Mouse (Mus musculus) hindbrain, embryonic 13.5 days (tissue): ENCODE data around the gene Cir1. TPM values are rescaled to one million over a fixed set of nuclear protein-coding genes. Genes with fewer than 3 reads are reported as not detected.
A peak's percentile ranks its signal among the peaks of the same experiment; 100 is the strongest.

ENCODE experiments used
- ATAC-seq: fragments of 200-750 bp; cut with Nextera tagmentation; 2 replicates; pipeline ENCODE4 v1.8.0; 2017; ENCODE audit warnings: moderate TSS enrichment; ENCODE audit not compliant: low FRiP score
- H3K27ac ChIP-seq: fragments of 300-500 bp; sonication (generic); 2 replicates; pipeline ENCODE4 v1.5.1; 2015; ENCODE audit warnings: inconsistent platforms, mild to moderate bottlenecking, moderate library complexity
- H3K27me3 ChIP-seq: fragments of 300-500 bp; sonication (generic); 2 replicates; pipeline ENCODE4 v1.6.1; 2015; ENCODE audit warnings: mild to moderate bottlenecking, inconsistent platforms
- H3K36me3 ChIP-seq: fragments of 300-500 bp; sonication (generic); 2 replicates; pipeline ENCODE4 v1.6.1; 2015; ENCODE audit warnings: mild to moderate bottlenecking, inconsistent platforms
- H3K4me1 ChIP-seq: fragments of 300-500 bp; sonication (generic); replicated peaks from 2 replicates; pipeline ENCODE4 v1.6.1; 2015; ENCODE audit warnings: inconsistent platforms
- H3K4me2 ChIP-seq: fragments of 300-500 bp; sonication (generic); 2 replicates; pipeline ENCODE4 v1.6.1; 2015; ENCODE audit warnings: inconsistent platforms, mild to moderate bottlenecking, moderate library complexity
- H3K4me3 ChIP-seq: fragments of 300-500 bp; sonication (generic); 2 replicates; pipeline ENCODE4 v1.5.1; 2015; ENCODE audit warnings: mild to moderate bottlenecking, inconsistent platforms
- H3K9ac ChIP-seq: fragments of 300-500 bp; sonication (generic); 2 replicates; pipeline ENCODE4 v1.6.1; 2015; ENCODE audit warnings: mild to moderate bottlenecking, inconsistent platforms
- H3K9me3 ChIP-seq: fragments of 300-500 bp; sonication (generic); 2 replicates; pipeline ENCODE4 v1.6.1; 2016; ENCODE audit warnings: inconsistent platforms
- WGBS: fragments of 180-500 bp; shearing (Covaris S2); methylation state at CpG from one replicate; pipeline ENCODE4 v1.1.7; 2015; 5-methylcytosine and 5-hydroxymethylcytosine counted together
- polyA plus RNA-seq: library from polyadenylated mRNA; unstranded; fragments of >200 nt; fragmentation: Nextera tagmentation; extraction: Ambion mirVana; gene quantifications from 2 replicates; pipeline ENCODE4 v1.2.1, GENCODE M21; 2015

Gene Cir1
- polyA plus RNA-seq, 1 experiment from 2014 or later = 31.9 TPM

GRCm38 (mm10) chr2:73268836-73269395 lies 43.6 kb downstream of the Cir1 start:
- no peak for ATAC-seq
- H3K27ac ChIP-seq = no peak overlapping the region
- H3K9ac ChIP-seq = no peak overlapping the region
- H3K36me3 ChIP-seq = no peaks in the 10 kb centered on the region
- H3K4me3 ChIP-seq = no peak overlapping the region
- H3K9me3 ChIP-seq = no peaks in the 10 kb centered on the region
- WGBS = 6% methylated on average over 8 of the region's 8 CpGs
- peaks cover 38% of the 10 kb centered on the region for H3K4me1 ChIP-seq
- H3K4me2 ChIP-seq = no peak overlapping the region
- H3K27me3 ChIP-seq = peaks cover 96% of the 10 kb centered on the region

- 1% methylated on average over 12 of the region's 12 CpGs for WGBS
- no peak overlapping the region for H3K27ac ChIP-seq
- no peaks in the 10 kb centered on the region for H3K9me3 ChIP-seq
- H3K36me3 ChIP-seq = no peaks in the 10 kb centered on the region
- peaks cover 96% of the 10 kb centered on the region for H3K27me3 ChIP-seq
- H3K9ac ChIP-seq = no peak overlapping the region
- no peak for ATAC-seq
- H3K4me1 ChIP-seq = peaks cover 38% of the 10 kb centered on the region
- no peak overlapping the region for H3K4me3 ChIP-seq
- no peak overlapping the region for H3K4me2 ChIP-seq
Measured at GRCm38 (mm10) chr2:73268281-73268680, 44.2 kb downstream of the Cir1 start.

- peaks cover 96% of the 10 kb centered on the region for H3K27me3 ChIP-seq
- 3% methylated on average over 4 of the region's 4 CpGs for WGBS
- H3K4me1 ChIP-seq = peaks cover 33% of the 10 kb centered on the region
- no peaks in the 10 kb centered on the region for H3K9me3 ChIP-seq
- no peak overlapping the region for H3K4me2 ChIP-seq
- H3K36me3 ChIP-seq = no peaks in the 10 kb centered on the region
- H3K9ac ChIP-seq = no peak overlapping the region
- H3K27ac ChIP-seq = no peak overlapping the region
- H3K4me3 ChIP-seq = no peak overlapping the region
- ATAC-seq = no peak
Measured at GRCm38 (mm10) chr2:73267818-73268217, 44.7 kb downstream of the Cir1 start.

GRCm38 (mm10) chr2:73267231-73267630 lies 45.3 kb downstream of the Cir1 start:
- Histone ChIP-seq H3K9ac (no peak overlapping the region), H3K4me3 (no peak overlapping the region), H3K27me3 (peaks cover 96% of the 10 kb centered on the region), H3K9me3 (no peaks in the 10 kb centered on the region), H3K4me2 (no peak overlapping the region), H3K36me3 (no peaks in the 10 kb centered on the region), H3K4me1 (peaks cover 32% of the 10 kb centered on the region), H3K27ac (no peak overlapping the region)
- no peak for ATAC-seq
- WGBS = 17% methylated on average over 3 of the region's 3 CpGs

- Histone ChIP-seq H3K9me3 (no peaks in the 10 kb centered on the region), H3K27me3 (peaks cover 96% of the 10 kb centered on the region), H3K4me1 (peaks cover 27% of the 10 kb centered on the region), H3K27ac (no peak overlapping the region), H3K4me3 (no peak overlapping the region), H3K36me3 (no peaks in the 10 kb centered on the region), H3K4me2 (no peak overlapping the region), H3K9ac (no peak overlapping the region)
- ATAC-seq = no peak
- 66% methylated on average over 1 of the region's 1 CpGs for WGBS
Measured at GRCm38 (mm10) chr2:73266623-73267022, 45.9 kb downstream of the Cir1 start.

GRCm38 (mm10) chr2:73266011-73266410 lies 46.5 kb downstream of the Cir1 start:
- WGBS = 7% methylated on average over 5 of the region's 5 CpGs
- Histone ChIP-seq H3K36me3 (no peaks in the 10 kb centered on the region), H3K9ac (no peak overlapping the region), H3K9me3 (0 out of 2 replicates have a peak, but pooled peaks cover 1% of the 10 kb centered on the region), H3K4me2 (no peak overlapping the region), H3K4me3 (no peak overlapping the region), H3K4me1 (peaks cover 21% of the 10 kb centered on the region), H3K27ac (no peak overlapping the region), H3K27me3 (peaks cover 91% of the 10 kb centered on the region)
- ATAC-seq = no peak

- H3K36me3 ChIP-seq = no peaks in the 10 kb centered on the region
- H3K9me3 ChIP-seq = 0 out of 2 replicates have a peak, but pooled peaks cover 3% of the 10 kb centered on the region
- no peak overlapping the region for H3K9ac ChIP-seq
- H3K27ac ChIP-seq = no peak overlapping the region
- H3K4me3 ChIP-seq = no peak overlapping the region
- peak overlapping the region; percentile 51 for H3K4me2 ChIP-seq
- no peak for ATAC-seq
- peaks cover 80% of the 10 kb centered on the region for H3K27me3 ChIP-seq
- H3K4me1 ChIP-seq = peaks cover 14% of the 10 kb centered on the region
- WGBS = 10% methylated on average over 11 of the region's 11 CpGs
Measured at GRCm38 (mm10) chr2:73264611-73265195, 47.8 kb downstream of the Cir1 start.

GRCm38 (mm10) chr2:73263794-73264610 lies 48.5 kb downstream of the Cir1 start:
- H3K36me3 ChIP-seq = no peaks in the 10 kb centered on the region
- no peak overlapping the region for H3K9ac ChIP-seq
- 0 out of 2 replicates have a peak, but pooled peaks cover 3% of the 10 kb centered on the region for H3K9me3 ChIP-seq
- H3K4me1 ChIP-seq = peaks cover 14% of the 10 kb centered on the region
- ATAC-seq = no peak
- peak overlapping the region; percentile 30 for H3K4me3 ChIP-seq
- peaks cover 76% of the 10 kb centered on the region for H3K27me3 ChIP-seq
- peak overlapping the region; percentile 51 for H3K4me2 ChIP-seq
- H3K27ac ChIP-seq = no peak overlapping the region
- WGBS = under 1% methylated on average over 38 of the region's 38 CpGs

GRCm38 (mm10) chr2:73263172-73263765 lies 49.2 kb downstream of the Cir1 start:
- ATAC-seq = no peak
- Histone ChIP-seq H3K36me3 (no peaks in the 10 kb centered on the region), H3K4me2 (peak overlapping the region; percentile 51), H3K4me3 (peak overlapping the region; percentile 30), H3K27me3 (peaks cover 75% of the 10 kb centered on the region), H3K27ac (no peak overlapping the region), H3K4me1 (peaks cover 14% of the 10 kb centered on the region), H3K9me3 (0 out of 2 replicates have a peak, but pooled peaks cover 3% of the 10 kb centered on the region), H3K9ac (no peak overlapping the region)
- 6% methylated on average over 16 of the region's 16 CpGs for WGBS

GRCm38 (mm10) chr2:73248701-73249100 lies 63.8 kb downstream of the Cir1 start:
- ATAC-seq = no peak
- H3K9ac ChIP-seq = no peak overlapping the region
- H3K4me3 ChIP-seq = no peak overlapping the region
- no peak overlapping the region for H3K27ac ChIP-seq
- WGBS = 54% methylated on average over 4 of the region's 4 CpGs
- peaks cover 6% of the 10 kb centered on the region for H3K9me3 ChIP-seq
- no peaks in the 10 kb centered on the region for H3K36me3 ChIP-seq
- H3K4me1 ChIP-seq = no peaks in the 10 kb centered on the region
- H3K4me2 ChIP-seq = no peak overlapping the region
- H3K27me3 ChIP-seq = no peaks in the 10 kb centered on the region

GRCm38 (mm10) chr2:73241299-73241698 lies 71.2 kb downstream of the Cir1 start:
- Histone ChIP-seq H3K4me3 (no peak overlapping the region), H3K9ac (no peak overlapping the region), H3K36me3 (no peaks in the 10 kb centered on the region), H3K27me3 (0 out of 2 replicates have a peak, but pooled peaks cover 2% of the 10 kb centered on the region), H3K27ac (no peak overlapping the region), H3K9me3 (no peaks in the 10 kb centered on the region; the same call in 1 of the 2 replicates), H3K4me2 (no peak overlapping the region), H3K4me1 (no peaks in the 10 kb centered on the region)
- no peak for ATAC-seq
- 89% methylated on average over 4 of the region's 4 CpGs for WGBS
